Mouse (Mus musculus) lung, postnatal 14 days (tissue): Measurements from ENCODE around the gene Atcay.
"Not testable (repeated sequence)": the region's sequence is repeated elsewhere in the genome, so short reads cannot be mapped to it uniquely, and the experiment has no call there.

Experiments
- DNase-seq: peaks from one replicate; pipeline ENCODE4 v3.0.0; 2021

Atcay gene

GRCm38 (mm10) chr10:81198230-81198629 is 32.4 kb downstream of the Atcay start:
- DNase-seq: peak; percentile 78

DNA sequence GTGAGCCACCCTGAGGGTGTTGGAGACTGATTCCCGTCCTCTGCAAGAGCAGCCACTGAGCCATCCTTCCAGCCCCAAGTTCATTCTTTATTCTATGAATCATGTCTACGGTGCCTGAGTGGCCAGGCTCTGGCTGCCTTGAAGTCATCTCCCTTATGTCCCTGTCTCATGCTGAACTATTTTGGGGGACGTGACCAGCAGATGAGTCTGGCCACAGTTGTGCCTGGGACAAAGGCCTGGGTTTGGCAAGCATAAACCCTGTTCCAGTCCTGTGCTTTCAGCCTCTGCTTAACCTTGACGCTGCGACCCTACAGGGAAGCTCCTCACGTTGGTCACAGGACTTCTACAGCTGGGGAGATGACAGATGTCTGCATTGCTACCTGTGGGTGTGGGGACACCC is 33.3 kb downstream of the Atcay start:
- no peak for DNase-seq

DNA sequence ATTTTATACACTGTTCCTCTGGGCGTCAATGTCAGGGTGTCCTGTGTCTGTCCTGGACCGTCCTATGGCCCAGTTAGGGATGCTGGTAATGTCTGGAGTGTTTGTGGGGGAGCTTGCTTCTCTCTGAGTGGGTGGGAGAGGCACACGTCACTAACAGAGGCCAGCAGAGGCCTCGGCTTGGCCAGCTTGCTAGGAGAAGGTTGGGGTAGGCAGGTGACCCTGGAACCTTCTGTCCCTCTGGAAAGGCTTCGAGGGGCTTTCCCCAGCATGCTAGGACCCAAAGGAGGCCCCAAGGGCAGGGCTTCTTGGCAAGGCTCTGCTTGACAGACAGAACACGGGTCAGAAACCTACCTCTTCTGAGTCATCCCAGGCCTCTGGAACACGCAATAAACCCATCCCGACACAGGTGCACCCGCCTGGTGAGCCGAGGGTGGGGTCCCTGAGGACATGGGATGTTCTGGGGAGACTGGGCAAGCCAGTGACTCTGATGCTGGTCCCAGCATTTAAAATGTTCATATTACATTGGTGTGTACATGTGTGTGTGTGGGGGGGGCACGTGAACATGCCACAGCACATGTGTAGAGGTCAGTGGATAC is 34.1 kb downstream of the Atcay start:
- DNase-seq: no peak

- no peak for DNase-seq
Observed at GRCm38 (mm10) chr10:81195300-81195699, 35.3 kb downstream of the Atcay start.

DNA sequence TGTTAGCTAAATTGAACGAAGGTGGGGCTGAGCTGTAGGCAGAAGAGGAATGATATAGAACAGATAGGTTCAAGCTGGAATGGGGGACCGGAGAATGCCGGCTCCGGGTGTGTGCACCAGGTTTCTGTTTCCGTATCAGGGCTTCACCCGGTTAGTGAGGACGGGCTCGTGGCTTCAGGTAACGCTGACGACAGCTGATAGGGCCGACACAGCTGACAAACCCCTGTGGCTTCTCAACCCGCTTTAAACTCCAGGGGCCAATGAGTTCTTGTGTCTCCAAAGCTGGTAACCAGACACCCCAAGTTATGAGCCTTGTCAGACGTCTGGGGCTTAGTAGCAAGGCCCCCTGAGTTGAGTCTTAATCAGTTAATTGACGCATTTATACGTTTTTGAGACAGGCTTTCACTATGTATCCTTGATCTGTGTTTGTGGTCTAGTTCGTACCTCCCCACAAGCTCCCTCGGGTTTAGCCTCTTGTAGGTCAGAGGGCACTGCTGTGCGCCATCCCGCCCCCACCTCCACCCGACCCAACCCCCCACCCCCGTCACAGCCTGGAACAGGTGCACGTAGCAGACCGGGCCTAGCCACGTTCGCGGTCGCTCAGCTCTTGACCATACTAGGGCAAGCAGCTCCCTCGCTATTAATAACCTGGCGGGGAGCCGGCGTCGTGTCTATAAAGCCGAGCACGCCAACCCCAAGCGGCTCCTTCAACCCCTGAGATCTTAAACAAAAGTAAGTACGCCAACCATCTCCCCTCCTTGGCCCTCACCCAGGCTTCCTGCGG is 36.5 kb downstream of the Atcay start:
- no peak for DNase-seq

DNA sequence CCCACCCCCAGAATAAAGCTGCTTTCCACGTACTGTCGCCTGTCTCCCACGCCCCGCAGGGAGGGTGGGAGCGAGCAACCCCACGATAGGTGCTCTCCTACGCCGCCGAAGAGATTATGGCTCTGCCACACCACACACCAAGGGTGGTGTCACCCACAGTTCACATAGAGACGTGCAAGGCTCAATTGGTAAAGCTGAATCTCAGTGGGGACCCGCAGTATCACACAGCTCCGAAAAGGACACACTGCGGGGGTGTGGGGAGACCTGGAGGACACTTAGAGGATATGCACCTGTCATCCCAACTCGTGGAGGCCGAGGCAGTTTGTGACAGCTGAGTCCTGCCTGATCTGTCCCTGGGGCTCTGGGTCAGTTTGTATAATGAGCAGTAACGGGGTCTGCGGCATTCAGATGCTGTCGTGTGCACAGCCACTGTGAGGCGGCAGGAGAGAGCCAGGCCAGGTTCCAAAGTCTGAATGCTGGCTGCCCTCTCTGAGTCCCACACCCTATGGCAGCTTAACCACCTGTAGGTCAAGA is 37.6 kb downstream of the Atcay start:
- no peak for DNase-seq

GRCm38 (mm10) chr10:81192270-81192967 is 38.2 kb downstream of the Atcay start:
- DNase-seq: peak; percentile 83

- DNase-seq: no peak
Observed at GRCm38 (mm10) chr10:81191342-81191982, 39.2 kb downstream of the Atcay start.

DNA sequence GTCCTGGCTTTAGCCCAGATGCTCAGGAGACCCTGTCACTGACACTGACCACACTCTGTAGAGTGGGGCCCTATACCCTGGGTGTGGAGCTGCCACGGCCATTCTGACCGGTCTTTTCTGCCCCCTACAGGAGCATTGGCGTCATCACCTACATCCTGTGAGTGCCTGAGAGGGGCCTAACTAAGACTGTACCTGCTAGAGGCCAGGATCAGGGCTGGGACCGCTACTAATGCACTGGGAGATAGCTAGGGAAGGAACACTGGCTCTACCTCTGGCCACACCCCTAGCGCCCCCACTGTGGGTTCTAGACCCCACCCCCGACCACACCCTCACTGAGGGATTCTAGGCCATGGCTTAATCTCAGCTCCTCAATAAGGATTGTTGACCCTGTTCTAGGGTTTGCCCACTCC is 39.7 kb downstream of the Atcay start:
- no peak for DNase-seq

- no peak for DNase-seq
Observed at GRCm38 (mm10) chr10:81190236-81190911, 40.3 kb downstream of the Atcay start.

- DNase-seq: no peak
Observed at GRCm38 (mm10) chr10:81189821-81190220, 40.8 kb downstream of the Atcay start.

DNA sequence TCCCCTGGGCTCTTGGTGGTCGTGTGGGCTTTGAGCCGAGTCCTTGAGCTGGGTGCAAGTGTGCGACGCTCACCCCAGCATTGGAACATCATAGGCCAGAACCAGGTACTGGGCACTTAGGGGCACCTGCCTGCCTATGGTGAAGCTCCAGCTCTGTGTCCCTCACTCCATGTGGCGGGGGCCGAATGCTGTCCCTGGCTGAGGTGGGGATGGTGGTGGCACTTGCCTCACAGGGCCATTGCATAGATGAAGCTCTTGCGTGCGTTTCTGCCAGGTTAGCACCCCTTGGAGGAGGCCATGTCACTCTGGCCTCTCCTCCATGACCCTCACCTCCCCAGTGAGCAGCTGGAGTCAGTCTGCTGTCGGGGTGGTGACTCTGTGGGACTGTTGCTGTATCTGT is 43.5 kb downstream of the Atcay start:
- DNase-seq: no peak

DNA sequence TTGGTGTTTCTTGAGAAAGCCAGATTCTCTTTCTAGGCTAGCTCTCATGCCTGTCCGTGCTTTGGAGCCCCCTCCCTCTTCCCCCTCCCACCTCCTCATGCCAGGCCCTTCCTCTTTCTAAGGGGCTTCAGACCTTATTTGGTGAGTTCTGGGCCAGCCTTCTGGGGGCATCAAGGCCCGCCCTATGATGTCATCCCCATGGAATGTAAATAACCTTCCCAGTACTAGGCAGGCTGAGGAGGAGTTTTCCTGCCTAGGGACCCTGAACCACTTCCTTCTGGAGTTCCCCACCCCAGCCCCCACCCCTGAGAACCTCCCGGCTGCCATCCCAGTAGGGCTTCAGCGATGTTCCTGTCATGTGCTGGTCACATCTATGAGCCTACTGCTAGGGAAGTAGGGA is 45.9 kb downstream of the Atcay start:
- no peak for DNase-seq

DNA sequence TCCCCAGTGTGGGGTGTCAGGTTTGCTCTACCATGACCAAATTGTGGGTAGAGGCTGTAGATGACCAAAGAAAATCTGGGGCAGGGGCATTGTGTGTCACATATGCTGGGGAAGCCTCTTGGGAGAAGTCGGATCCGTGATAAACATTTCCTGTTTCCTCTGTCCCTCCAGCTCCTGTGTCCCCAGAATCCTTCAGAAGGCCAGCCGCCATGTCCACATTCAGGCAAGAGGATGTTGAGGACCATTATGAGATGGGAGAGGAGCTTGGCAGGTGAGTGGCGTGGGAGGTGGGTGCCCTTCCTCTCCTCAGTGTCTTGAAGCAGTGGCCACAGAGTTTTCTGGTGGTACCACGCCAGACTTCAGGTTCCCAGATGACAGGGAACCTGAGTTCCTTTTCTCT is 46.8 kb downstream of the Atcay start, which contains the start of gene 4930442H23Rik:
4930442H23Rik (minus strand) TSS at position 45 of the 400 bp plus-strand sequence.
- no peak for DNase-seq

DNA sequence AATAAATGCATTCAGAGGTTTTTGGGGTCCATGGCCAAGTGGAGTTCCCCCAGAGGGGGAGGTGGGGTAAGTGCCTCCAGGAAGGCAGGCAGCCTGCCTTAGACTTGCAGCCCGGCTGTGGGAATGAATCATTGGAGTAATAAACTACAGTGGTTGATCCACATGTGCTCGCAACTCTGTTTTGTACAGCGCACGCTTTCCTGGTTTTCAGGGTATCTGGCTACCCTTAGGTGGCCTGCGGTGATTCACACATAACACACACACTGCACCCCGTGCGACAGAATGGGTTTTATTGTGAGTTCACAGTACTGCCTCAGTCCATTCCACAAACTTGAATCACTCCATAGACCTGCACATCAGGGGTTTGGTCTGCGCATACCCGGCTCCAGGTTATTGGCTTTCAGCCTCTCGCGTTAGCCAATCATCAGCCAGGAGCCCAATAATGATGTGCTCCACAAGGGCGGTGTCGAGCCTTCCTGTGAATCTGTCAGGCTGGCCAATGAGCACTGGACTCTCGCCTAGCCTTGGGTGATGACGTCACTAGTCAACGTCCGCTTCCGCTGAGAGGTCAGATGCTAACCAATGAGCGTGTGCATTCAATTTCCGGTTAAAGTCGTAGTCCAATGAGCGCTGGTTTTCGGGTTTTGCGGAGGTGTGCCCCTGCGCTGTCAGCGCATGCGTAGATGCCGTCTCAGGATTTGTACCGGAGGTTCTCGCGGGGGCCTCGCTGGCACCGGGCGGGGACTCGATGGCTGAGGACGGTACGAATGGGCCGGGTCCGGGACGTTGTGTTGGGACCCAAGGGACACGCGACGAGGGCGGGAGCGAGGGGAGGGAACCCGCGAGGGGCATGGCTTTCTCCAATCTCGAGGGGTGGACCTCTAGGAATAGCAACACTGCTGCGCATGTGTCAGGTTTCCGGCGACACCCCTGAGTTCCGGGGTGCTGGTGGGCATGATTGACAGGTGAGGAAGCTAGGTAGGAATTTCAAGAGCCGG is 48.0 kb downstream of the Atcay start, which contains the start of gene Dapk3:
Dapk3 (plus strand) TSS at position 670 of the 998 bp plus-strand sequence.
- peak; percentile 95 for DNase-seq

GRCm38 (mm10) chr10:81181860-81182259 is 48.8 kb downstream of the Atcay start:
- DNase-seq: not testable (repeated sequence)

DNA sequence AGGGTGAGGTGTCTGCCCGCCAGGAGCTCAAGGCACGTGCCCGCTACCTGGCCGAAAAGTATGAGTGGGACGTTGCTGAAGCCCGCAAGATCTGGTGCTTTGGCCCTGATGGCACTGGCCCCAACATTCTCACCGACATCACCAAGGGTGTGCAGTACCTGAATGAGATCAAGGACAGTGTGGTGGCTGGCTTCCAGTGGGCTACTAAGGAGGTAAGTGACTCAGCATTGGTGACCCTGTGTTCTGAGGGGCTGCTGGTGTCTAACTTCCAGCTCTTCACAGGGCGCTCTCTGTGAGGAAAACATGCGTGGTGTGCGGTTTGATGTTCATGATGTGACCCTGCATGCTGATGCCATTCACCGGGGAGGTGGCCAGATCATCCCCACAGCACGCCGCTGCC is 49.7 kb downstream of the Atcay start:
- no peak for DNase-seq

- DNase-seq: no peak
Observed at GRCm38 (mm10) chr10:81179451-81180342, 50.9 kb downstream of the Atcay start.

GRCm38 (mm10) chr10:81178927-81179326 is 51.7 kb downstream of the Atcay start:
- no peak for DNase-seq
